In genomic region chr7:92520820-92521219, GRCm38 (mm10) we compare ENCODE assay signal across 10 mouse cellular contexts. TPM values are rescaled to one million over a fixed set of nuclear protein-coding genes. Genes with fewer than 3 reads are reported as not detected.
A peak's percentile ranks its signal among the peaks of the same experiment; 100 is the strongest.
DNase-seq lines count a peak whose midpoint lies in the region; ATAC-seq and TF ChIP-seq lines count a peak whose summit lies in the region.
"Had no signal": no experiment of that assay in that cellular context is flagged by ENCODE, and none has a peak within 500 bp of the region (broad histone marks: within the 10 kb centered on the region; RNA-seq: fewer than 3 reads in every experiment).

No protein-coding gene starts in this region.

- peak; percentile 44 to 68 for TF ChIP-seq CTCF in CH12.LX (conservative IDR thresholded peaks at IDR 0.05 in 1 of 2, IDR thresholded peaks at IDR 0.05 in 1 of 2; ENCODE audit: low read depth in 2 of 2, low read length in 2 of 2)

- H3K4me3 ChIP-seq in kidney, embryonic 15.5 days (replicated peaks): no peak overlapping the region
- no peak overlapping the region for H3K4me3 ChIP-seq in CH12.LX (replicated peaks in 1 of 3; ENCODE audit: low read depth in 2 of 3, low read length in 2 of 3, poor library complexity in 1 of 3)
- H3K4me3 ChIP-seq: embryonic facial prominence, embryonic 13.5 days; limb, embryonic 15.5 days had no signal

- H3K36me3 ChIP-seq in kidney, embryonic 15.5 days: no peaks in the 10 kb centered on the region
- no peaks in the 10 kb centered on the region for H3K36me3 ChIP-seq in CH12.LX (replicated peaks in 1 of 2; ENCODE audit: control insufficient read depth in 1 of 2, insufficient read depth in 1 of 2, low read length in 1 of 2)
- H3K36me3 ChIP-seq: embryonic facial prominence, embryonic 13.5 days; limb, embryonic 15.5 days had no signal

- no peaks in the 10 kb centered on the region for H3K27me3 ChIP-seq in kidney, embryonic 15.5 days
- no peaks in the 10 kb centered on the region for H3K27me3 ChIP-seq in CH12.LX (replicated peaks)
- H3K27me3 ChIP-seq: embryonic facial prominence, embryonic 13.5 days; limb, embryonic 15.5 days had no signal

- H3K27ac ChIP-seq in kidney, embryonic 15.5 days: no peak overlapping the region
- H3K27ac ChIP-seq in CH12.LX (ENCODE audit: insufficient read depth, low read depth): no peak overlapping the region
- H3K27ac ChIP-seq: embryonic facial prominence, embryonic 13.5 days; limb, embryonic 15.5 days had no signal

- dilution Hi-C loops in CH12.LX (cut with MboI; ENCODE audit: extremely low pct_ligation_motif_present, extremely low pct_unique_long_range_greater_than_20kb, low sequenced_read_pairs): no loop called here

- 50% methylated on average over 4 of the region's 4 CpGs for WGBS in kidney, embryonic 15.5 days

- no peaks in the 10 kb centered on the region for H3K4me1 ChIP-seq in kidney, embryonic 15.5 days
- H3K4me1 ChIP-seq in CH12.LX (ENCODE audit: control insufficient read depth in 1 of 2, insufficient read depth in 2 of 2): peaks cover 2 to 33% of the 10 kb centered on the region in 2 experiments; a peak in 3 of 4 replicates
- H3K4me1 ChIP-seq: embryonic facial prominence, embryonic 13.5 days; limb, embryonic 15.5 days had no signal

- DNase-seq in kidney, postnatal 36 days: peak; percentile 1 to 8
- DNase-seq in CH12.LX (ENCODE audit: extremely low read depth) (peak; percentile 59), R1 (ENCODE audit: low read depth, low spot score) (peak; percentile 60)
- DNase-seq in cerebellum, postnatal 10 days: peak; percentile 67 to 70
- DNase-seq in heart, postnatal 4 days: peak; percentile 31
- DNase-seq in thymus, postnatal 25 days: peak; percentile 30
- DNase-seq in urinary bladder, adult 2 months (ENCODE audit: low spot score): no peak

- H3K9me3 ChIP-seq in kidney, embryonic 15.5 days (replicated peaks): no peaks in the 10 kb centered on the region
- H3K9me3 ChIP-seq in CH12.LX (replicated peaks; ENCODE audit: low read length): no peaks in the 10 kb centered on the region
- H3K9me3 ChIP-seq: embryonic facial prominence, embryonic 13.5 days; limb, embryonic 15.5 days had no signal

- no peak for TF ChIP-seq POLR2A in CH12.LX (IDR thresholded peaks at IDR 0.05; ENCODE audit: low read depth, low read length)

- no peak overlapping the region for H3K9ac ChIP-seq in kidney, embryonic 15.5 days
- no peak overlapping the region for H3K9ac ChIP-seq in CH12.LX (ENCODE audit: insufficient read depth, low read depth)
- H3K9ac ChIP-seq: embryonic facial prominence, embryonic 13.5 days; limb, embryonic 15.5 days had no signal

- peak; percentile 64 for TF ChIP-seq RAD21 in CH12.LX (IDR thresholded peaks at IDR 0.05; ENCODE audit: low read depth, low read length)

- no peak for TF ChIP-seq EP300 in CH12.LX (IDR thresholded peaks at IDR 0.05; ENCODE audit: low read length)

- no peak overlapping the region for H3K4me2 ChIP-seq in kidney, embryonic 15.5 days
- H3K4me2 ChIP-seq in CH12.LX (ENCODE audit: insufficient read depth, low read depth, poor library complexity, severe bottlenecking): peak overlapping the region; percentile 29; the same call in 1 of the 2 replicates
- H3K4me2 ChIP-seq: embryonic facial prominence, embryonic 13.5 days; limb, embryonic 15.5 days had no signal

- no peak for ATAC-seq in kidney, embryonic 15.5 days (replicated peaks; ENCODE audit: low FRiP score)

- in situ Hi-C loops in CH12.LX (cut with MboI; ENCODE audit: low pct_ligation_motif_present, low pct_unique_long_range_greater_than_20kb, low sequenced_read_pairs): no loop called here

- no peaks in the 10 kb centered on the region for H3K79me2 ChIP-seq in CH12.LX (replicated peaks; ENCODE audit: control insufficient read depth, extremely low read depth, insufficient read depth, poor library complexity, severe bottlenecking)

TF ChIP-seq in CH12.LX, 34 proteins besides CTCF, POLR2A, EP300 and RAD21:
- TF ChIP-seq ZC3H11A (IDR thresholded peaks at IDR 0.05; ENCODE audit: low read depth, low read length): no peak
- no peak for TF ChIP-seq JUN (IDR thresholded peaks at IDR 0.05; ENCODE audit: insufficient read depth, low read depth, low read length)
- peak; percentile 64 for TF ChIP-seq SMC3 (IDR thresholded peaks at IDR 0.05; ENCODE audit: low read depth, low read length)
- peak; percentile 54; the same call in 1 of the 2 replicates for TF ChIP-seq ZNF384 (IDR thresholded peaks at IDR 0.05; ENCODE audit: low read depth, low read length)

RNA-seq across cellular contexts. Expression of gene Ccdc90b, which starts 40.1 kb away (rescaled TPM):
- 48.5 and 57.3 TPM in 2 replicates for polyA plus RNA-seq in kidney, embryonic 15.5 days (2015; fragmentation: Nextera tagmentation; extraction: Ambion mirVana)
- total RNA-seq in CH12.LX (2012; rRNA removed): 2.0 and 2.4 TPM in 2 replicates
- total RNA-seq in CH12.LX (2014; rRNA removed): 16.5 and 19.2 TPM in 2 replicates
- 6.5 and 6.8 TPM in 2 replicates for polyA plus RNA-seq in CH12.LX (2012; ENCODE audit: insufficient read length, low read depth)
- 10 to 100 TPM; 35.2 to 38.5 TPM for total RNA-seq in heart, postnatal 4 days (2021)
- polyA plus RNA-seq in urinary bladder, adult 2 months (2012; rRNA removed): 31.4 and 37.3 TPM in 2 replicates
